23 mouse cellular contexts compared by ENCODE assay signal in genomic region chr9:44181537-44181936, GRCm38 (mm10). TPM values are rescaled to one million over a fixed set of nuclear protein-coding genes. Genes with fewer than 3 reads are reported as not detected.
DNase-seq lines count a peak whose midpoint lies in the region; ATAC-seq and TF ChIP-seq lines count a peak whose summit lies in the region.
"Had no signal": no experiment of that assay in that cellular context is flagged by ENCODE, and none has a peak within 500 bp of the region (broad histone marks: within the 10 kb centered on the region; RNA-seq: fewer than 3 reads in every experiment).

No protein-coding gene starts in this region.

- no peak for DNase-seq in heart, postnatal 14 days
- DNase-seq in thymus, postnatal 0 days (ENCODE audit: low spot score): peak; percentile 69
- no peak for DNase-seq in thymus, adult 2 months
- DNase-seq in cerebellum, postnatal 36 days: no peak
- DNase-seq: cerebellum, adult 9-10 months had no signal

- 0 out of 2 replicates have a peak overlapping the region, but pooled peaks have one; percentile 19 for H3K9ac ChIP-seq in heart, embryonic 14.5 days (ENCODE audit: low read length)
- H3K9ac ChIP-seq in forebrain, embryonic 15.5 days (replicated peaks): no peak overlapping the region
- H3K9ac ChIP-seq: liver, embryonic 15.5 days; lung, embryonic 15.5 days had no signal

- TF ChIP-seq CTCF in thymus, adult 2 months (IDR thresholded peaks at IDR 0.05; ENCODE audit: borderline replicate concordance, control insufficient read depth, extremely low read depth, insufficient read depth, low read length, poor library complexity): no peak

- WGBS in heart, embryonic 14.5 days: 12% methylated on average over 5 of the region's 5 CpGs
- 28% methylated on average over 5 of the region's 5 CpGs for WGBS in thymus, adult 2 months
- 90% methylated on average over 5 of the region's 5 CpGs for WGBS in forebrain, embryonic 15.5 days

- H3K4me3 ChIP-seq in heart, embryonic 14.5 days (ENCODE audit: control insufficient read depth in 1 of 2, insufficient read depth in 1 of 2, low read depth in 1 of 2, low read length in 2 of 2): no peak overlapping the region
- no peak overlapping the region for H3K4me3 ChIP-seq in thymus, adult 2 months (ENCODE audit: control insufficient read depth, insufficient read depth, low read length)
- H3K4me3 ChIP-seq in forebrain, embryonic 15.5 days: no peak overlapping the region
- H3K4me3 ChIP-seq: embryonic facial prominence, embryonic 10.5 days; left cerebral cortex, adult 2 months; liver, embryonic 15.5 days; lung, embryonic 15.5 days; midbrain, embryonic 10.5 days; myocyte had no signal

- intact Hi-C loops in heart, postnatal 14 days (cut with DNase I): loop anchor here (5.0 kb wide), 1 partner anchor 54 kb away; no protein-coding TSS in a partner anchor

- peak overlapping the region; percentile 39 for H3K4me2 ChIP-seq in heart, embryonic 14.5 days (ENCODE audit: low read length)
- H3K4me2 ChIP-seq in forebrain, embryonic 15.5 days (replicated peaks): no peak overlapping the region
- H3K4me2 ChIP-seq: liver, embryonic 15.5 days; lung, embryonic 15.5 days had no signal

- H3K27ac ChIP-seq in heart, embryonic 14.5 days (replicated peaks in 1 of 2; ENCODE audit: control insufficient read depth in 1 of 2, insufficient read depth in 1 of 2, low read depth in 2 of 2, low read length in 2 of 2): peak overlapping the region in 1 of 2 experiments; percentile 55; a peak in 3 of 4 replicates
- H3K27ac ChIP-seq in thymus, adult 2 months (ENCODE audit: control insufficient read depth, insufficient read depth, low read length): no peak overlapping the region; the same call in 1 of the 2 replicates
- H3K27ac ChIP-seq in forebrain, embryonic 15.5 days (replicated peaks): no peak overlapping the region
- H3K27ac ChIP-seq: embryonic facial prominence, embryonic 10.5 days; hindbrain, postnatal 0 days; left cerebral cortex, adult 2 months; liver, embryonic 15.5 days; lung, embryonic 15.5 days; midbrain, embryonic 10.5 days had no signal

- no peak for ATAC-seq in heart, embryonic 14.5 days (ENCODE audit: insufficient number of reproducible peaks, insufficient read depth, low FRiP score, low read depth)
- ATAC-seq in granulocyte monocyte progenitor cell, adult 5-6 weeks (replicated peaks; ENCODE audit: poor library complexity, severe bottlenecking): 0 out of 2 replicates have a peak, but pooled peaks have one; percentile 8
- no peak for ATAC-seq in forebrain, embryonic 15.5 days (replicated peaks)
- ATAC-seq: forebrain, embryonic 16.5 days; hindbrain, postnatal 0 days; midbrain, embryonic 16.5 days had no signal

- no peaks in the 10 kb centered on the region for H3K36me3 ChIP-seq in heart, embryonic 14.5 days (ENCODE audit: control insufficient read depth, insufficient read depth, low read length)
- H3K36me3 ChIP-seq in thymus, adult 2 months (ENCODE audit: control insufficient read depth, insufficient read depth, low read length): peaks cover 6% of the 10 kb centered on the region
- H3K36me3 ChIP-seq in forebrain, embryonic 15.5 days: no peaks in the 10 kb centered on the region
- H3K36me3 ChIP-seq: lung, embryonic 15.5 days had no signal

- H3K9me3 ChIP-seq in heart, embryonic 14.5 days (ENCODE audit: control insufficient read depth, low read length): no peaks in the 10 kb centered on the region
- H3K9me3 ChIP-seq in forebrain, embryonic 15.5 days: no peaks in the 10 kb centered on the region
- H3K9me3 ChIP-seq: liver, embryonic 15.5 days; lung, embryonic 15.5 days had no signal

- TF ChIP-seq POLR2A in thymus, adult 2 months (IDR thresholded peaks at IDR 0.05; ENCODE audit: control insufficient read depth, extremely low read depth, insufficient read depth, low read length, poor library complexity): no peak

- H3K27me3 ChIP-seq in heart, embryonic 14.5 days (ENCODE audit: control insufficient read depth, insufficient read depth, low read length): no peaks in the 10 kb centered on the region
- no peaks in the 10 kb centered on the region for H3K27me3 ChIP-seq in thymus, adult 2 months (ENCODE audit: control insufficient read depth, insufficient read depth, low read length)
- H3K27me3 ChIP-seq in forebrain, embryonic 15.5 days: no peaks in the 10 kb centered on the region
- H3K27me3 ChIP-seq: liver, embryonic 15.5 days; lung, embryonic 15.5 days had no signal

- peaks cover 2 to 29% of the 10 kb centered on the region in 2 experiments for H3K4me1 ChIP-seq in heart, embryonic 14.5 days (ENCODE audit: control insufficient read depth in 2 of 2, insufficient read depth in 2 of 2, low read length in 2 of 2)
- H3K4me1 ChIP-seq in thymus, adult 2 months (replicated peaks; ENCODE audit: control insufficient read depth, insufficient read depth, low read length): peaks cover 29% of the 10 kb centered on the region
- no peaks in the 10 kb centered on the region for H3K4me1 ChIP-seq in forebrain, embryonic 15.5 days
- H3K4me1 ChIP-seq: lung, embryonic 15.5 days had no signal

RNA-seq across cellular contexts. Expression of gene Mcam, which starts 47.3 kb away (rescaled TPM):
- 129 and 130 TPM in 2 replicates for polyA plus RNA-seq in heart, embryonic 14.5 days (2014; fragmentation: Nextera tagmentation; extraction: Ambion mirVana)
- total RNA-seq in heart, postnatal 14 days (2021): 10 to 100 TPM; 81.2 to 82.3 TPM
- polyA plus RNA-seq in thymus, postnatal 0 days (2015; fragmentation: Nextera tagmentation; extraction: Ambion mirVana): 6.9 and 7.9 TPM in 2 replicates
- 13.0 and 18.7 TPM in 2 replicates for polyA plus RNA-seq in thymus, adult 2 months (2012; rRNA removed)
- total RNA-seq in granulocyte monocyte progenitor cell, adult 5-6 weeks (2014; fragmentation: Nextera tagmentation): not detected in 2 replicates
- 0.47 and 1.7 TPM in 2 replicates for total RNA-seq in granulocyte monocyte progenitor cell, adult 5-6 weeks (2017)
- polyA plus RNA-seq in forebrain, embryonic 15.5 days (2015; fragmentation: Nextera tagmentation; extraction: Ambion mirVana): 11.3 and 13.1 TPM in 2 replicates

RNA-seq across cellular contexts. Expression of gene Cbl, which starts 52.3 kb away (rescaled TPM):
- 12.7 and 13.7 TPM in 2 replicates for polyA plus RNA-seq in heart, embryonic 14.5 days (2014; fragmentation: Nextera tagmentation; extraction: Ambion mirVana)
- 10 to 100 TPM; 26.4 to 31.2 TPM for total RNA-seq in heart, postnatal 14 days (2021)
- 51.9 and 60.4 TPM in 2 replicates for polyA plus RNA-seq in thymus, postnatal 0 days (2015; fragmentation: Nextera tagmentation; extraction: Ambion mirVana)
- 132 and 194 TPM in 2 replicates for polyA plus RNA-seq in thymus, adult 2 months (2012; rRNA removed)
- 89.7 and 108 TPM in 2 replicates for total RNA-seq in granulocyte monocyte progenitor cell, adult 5-6 weeks (2014; fragmentation: Nextera tagmentation)
- total RNA-seq in granulocyte monocyte progenitor cell, adult 5-6 weeks (2017): 40.3 and 42.9 TPM in 2 replicates
- 25.7 and 26.4 TPM in 2 replicates for polyA plus RNA-seq in forebrain, embryonic 15.5 days (2015; fragmentation: Nextera tagmentation; extraction: Ambion mirVana)

RNA-seq across cellular contexts. Expression of gene Ccdc153, which starts 58.9 kb away (rescaled TPM):
- not detected in 2 replicates for polyA plus RNA-seq in heart, embryonic 14.5 days (2014; fragmentation: Nextera tagmentation; extraction: Ambion mirVana)
- total RNA-seq in heart, postnatal 14 days (2021): 1 to 10 TPM in 1 of 2 experiments, not detected in 1; 1.1 TPM
- 8.1 TPM in 2 replicates for polyA plus RNA-seq in thymus, postnatal 0 days (2015; fragmentation: Nextera tagmentation; extraction: Ambion mirVana)
- polyA plus RNA-seq in thymus, adult 2 months (2012; rRNA removed): 6.1 and 13.0 TPM in 2 replicates
- not detected in 2 replicates for total RNA-seq in granulocyte monocyte progenitor cell, adult 5-6 weeks (2014; fragmentation: Nextera tagmentation)
- total RNA-seq in granulocyte monocyte progenitor cell, adult 5-6 weeks (2017): not detected in 2 replicates
- polyA plus RNA-seq in forebrain, embryonic 15.5 days (2015; fragmentation: Nextera tagmentation; extraction: Ambion mirVana): 0.32 TPM in 1 of 2 replicates, not detected in the other
- total RNA-seq: gastrocnemius, postnatal 4 days had no signal
- polyA plus RNA-seq: embryonic facial prominence, embryonic 10.5 days; forebrain, embryonic 16.5 days; hindbrain, embryonic 11.5 days; kidney, embryonic 16.5 days; large intestine, adult 2 months; liver, embryonic 15.5 days; midbrain, embryonic 10.5 days; myocyte; neural tube, embryonic 14.5 days; spleen, adult 2 months had no signal
